Mouse (Mus musculus): ENCODE results near the gene Kat8. TPM values are rescaled to one million over a fixed set of nuclear protein-coding genes. Genes with fewer than 3 reads are reported as not detected.

Gene Kat8
- polyA plus RNA-seq, 1 experiment from 2014 or later, result 52.7 TPM

DNA sequence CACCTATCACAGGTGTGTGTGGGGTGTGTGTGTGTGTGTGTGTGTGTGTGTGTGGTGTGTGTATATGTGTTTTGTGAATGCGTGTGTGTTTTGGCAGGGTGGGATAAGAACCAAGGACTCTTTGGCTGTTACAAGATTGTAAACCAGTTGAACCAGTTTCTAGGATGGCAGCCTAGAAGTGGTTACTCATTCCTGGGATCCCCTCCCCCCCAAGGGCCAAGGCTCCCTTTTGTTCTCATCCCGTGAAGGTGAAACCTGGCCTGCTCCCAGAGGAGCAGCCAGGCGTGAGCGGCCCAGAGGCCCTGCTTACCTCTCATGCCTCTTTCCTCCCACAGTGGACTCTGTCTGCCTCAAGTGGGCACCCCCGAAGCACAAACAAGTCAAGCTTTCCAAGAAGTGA lies 12.9 kb downstream of the Kat8 start:
- Histone ChIP-seq H3K4me1 (no peaks in the 10 kb centered on the region), H3K27me3 (peaks cover 17% of the 10 kb centered on the region), H3K9ac (replicated peaks) (no peak overlapping the region), H3K4me3 (no peak overlapping the region), H3K27ac (replicated peaks) (no peak overlapping the region), H3K36me3 (peaks cover 47% of the 10 kb centered on the region), H3K4me2 (replicated peaks) (no peak overlapping the region), H3K9me3 (no peaks in the 10 kb centered on the region)
- WGBS, result 51% methylated on average over 5 of the region's 5 CpGs
- ATAC-seq (replicated peaks), result no peak

DNA sequence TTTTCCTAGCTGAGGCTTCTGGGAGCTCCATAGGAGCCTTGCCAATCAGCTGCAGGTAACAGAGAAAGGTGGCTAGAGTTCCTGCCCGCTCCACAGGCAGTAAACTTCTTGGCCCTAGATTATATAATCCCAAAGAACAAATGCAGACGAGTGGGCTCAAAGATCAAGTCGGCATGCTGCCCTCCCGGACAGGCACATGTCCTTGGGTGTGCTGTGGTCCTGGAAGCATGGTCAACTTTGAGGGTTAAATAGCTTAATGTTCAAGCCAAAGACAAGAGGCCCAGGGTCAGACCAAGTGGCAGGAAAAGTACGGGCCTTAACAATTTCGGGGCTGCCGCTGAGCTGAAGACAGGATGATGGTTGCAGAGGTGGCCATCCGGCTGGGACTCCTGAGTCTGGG lies 13.8 kb downstream of the Kat8 start:
- WGBS, result 90% methylated on average over 8 of the region's 8 CpGs
- no peak overlapping the region for H3K4me2 ChIP-seq (replicated peaks)
- H3K27ac ChIP-seq (replicated peaks), result no peak overlapping the region
- ATAC-seq (replicated peaks), result no peak
- H3K4me3 ChIP-seq, result no peak overlapping the region
- H3K36me3 ChIP-seq, result peaks cover 41% of the 10 kb centered on the region
- H3K4me1 ChIP-seq, result no peaks in the 10 kb centered on the region
- H3K27me3 ChIP-seq, result peaks cover 20% of the 10 kb centered on the region
- H3K9ac ChIP-seq (replicated peaks), result no peak overlapping the region
- no peaks in the 10 kb centered on the region for H3K9me3 ChIP-seq

DNA sequence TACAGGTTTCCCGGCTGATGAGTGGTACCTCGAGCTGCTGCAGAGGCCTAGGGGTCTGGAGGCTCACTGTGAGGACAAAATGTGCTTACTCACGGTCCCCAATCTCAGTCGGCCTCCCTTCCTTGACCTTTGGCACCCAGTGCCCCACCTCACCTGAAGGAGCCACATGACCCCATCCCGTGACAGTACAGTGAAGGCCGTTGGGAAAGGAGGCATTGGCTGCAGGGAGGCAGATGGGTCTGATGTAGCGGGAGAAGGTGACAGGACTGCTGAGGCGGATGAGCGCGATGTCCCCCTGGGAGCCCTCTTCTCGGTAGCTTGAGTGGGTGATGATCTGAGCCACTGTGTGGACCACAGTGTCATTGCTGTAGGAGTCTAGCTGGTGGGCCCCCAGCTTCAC lies 14.5 kb downstream of the Kat8 start:
- Histone ChIP-seq H3K27me3 (peaks cover 20% of the 10 kb centered on the region), H3K36me3 (peaks cover 39% of the 10 kb centered on the region), H3K4me3 (no peak overlapping the region), H3K9ac (replicated peaks) (no peak overlapping the region), H3K27ac (replicated peaks) (no peak overlapping the region), H3K9me3 (no peaks in the 10 kb centered on the region), H3K4me1 (no peaks in the 10 kb centered on the region), H3K4me2 (replicated peaks) (no peak overlapping the region)
- ATAC-seq (replicated peaks), result no peak
- 90% methylated on average over 11 of the region's 11 CpGs for WGBS

DNA sequence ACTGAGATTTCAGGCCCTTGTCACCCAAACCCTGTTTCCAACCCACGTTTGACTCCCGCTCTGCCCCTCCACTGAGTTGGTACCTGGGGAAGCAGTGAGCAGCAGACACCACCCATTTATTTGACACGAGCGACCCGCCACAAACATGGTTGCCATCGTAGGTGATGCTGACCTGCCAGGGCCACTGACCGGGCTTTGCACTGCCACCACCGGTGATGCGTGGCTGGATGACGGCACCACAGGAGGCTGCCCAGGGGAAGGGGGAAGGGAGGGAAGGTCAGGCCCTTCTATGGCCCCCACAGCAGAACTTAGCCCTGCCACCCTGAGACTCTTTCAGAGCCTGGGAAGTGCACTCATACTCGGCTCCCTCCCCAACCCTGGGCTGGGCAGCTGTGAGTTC lies 15.4 kb downstream of the Kat8 start:
- Histone ChIP-seq H3K27me3 (peaks cover 20% of the 10 kb centered on the region), H3K36me3 (peaks cover 30% of the 10 kb centered on the region), H3K9ac (replicated peaks) (no peak overlapping the region), H3K4me3 (no peak overlapping the region), H3K9me3 (no peaks in the 10 kb centered on the region), H3K27ac (replicated peaks) (no peak overlapping the region), H3K4me2 (replicated peaks) (no peak overlapping the region), H3K4me1 (no peaks in the 10 kb centered on the region)
- ATAC-seq (replicated peaks), result no peak
- WGBS, result 83% methylated on average over 11 of the region's 11 CpGs

DNA sequence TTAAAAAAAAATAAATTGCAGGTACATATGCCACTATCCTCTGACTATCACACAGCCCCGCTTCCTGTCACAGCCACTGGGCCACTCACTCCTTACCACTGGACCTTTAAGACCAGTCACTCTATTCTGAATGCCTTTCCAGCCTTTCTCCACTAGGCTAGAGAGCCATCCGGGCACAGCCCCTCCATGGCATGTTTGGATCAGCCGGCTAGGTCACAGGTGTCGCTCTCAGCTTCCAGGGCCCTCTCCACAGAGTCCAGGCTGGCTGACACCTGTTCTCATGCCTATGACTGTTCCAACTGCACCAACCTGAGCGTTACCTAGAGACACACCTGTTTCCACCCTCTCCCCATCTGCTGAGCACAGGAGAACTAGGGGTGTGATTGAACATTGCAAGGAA lies 16.3 kb downstream of the Kat8 start:
- H3K4me3 ChIP-seq, result no peak overlapping the region
- H3K27ac ChIP-seq (replicated peaks), result no peak overlapping the region
- H3K9me3 ChIP-seq, result no peaks in the 10 kb centered on the region
- H3K4me2 ChIP-seq (replicated peaks), result no peak overlapping the region
- H3K27me3 ChIP-seq, result peaks cover 20% of the 10 kb centered on the region
- H3K9ac ChIP-seq (replicated peaks), result no peak overlapping the region
- peaks cover 23% of the 10 kb centered on the region for H3K36me3 ChIP-seq
- no peaks in the 10 kb centered on the region for H3K4me1 ChIP-seq
- 57% methylated on average over 5 of the region's 5 CpGs for WGBS
- ATAC-seq (replicated peaks), result no peak

DNA sequence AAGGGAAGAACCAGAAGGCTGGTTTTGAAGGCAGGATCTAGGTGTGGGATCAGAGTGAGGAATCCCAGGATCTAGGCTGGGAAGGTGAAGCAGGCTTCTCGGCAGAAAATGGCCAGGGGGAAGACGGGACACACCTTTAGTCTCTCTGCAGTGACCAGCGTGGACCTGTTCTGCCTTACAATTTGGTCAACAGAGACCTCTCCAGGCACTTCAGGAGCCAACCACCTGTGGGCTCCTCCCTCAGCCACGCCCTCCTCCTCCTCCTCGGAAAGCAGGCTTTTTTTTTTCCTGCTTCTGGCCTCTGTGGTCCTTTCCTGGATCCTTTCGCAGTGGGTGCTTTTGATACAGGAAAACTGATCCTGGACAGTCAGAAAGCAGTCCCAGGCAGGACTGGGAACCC lies 17.6 kb downstream of the Kat8 start, which contains the start of gene Prss8:
Gene Prss8, minus strand, starts transcription at position 182 of the 400 bp plus-strand sequence.
- no peak for ATAC-seq (replicated peaks)
- no peak within 1 kb of the TSS for H3K27ac ChIP-seq (replicated peaks)
- H3K4me1 ChIP-seq, result peaks cover 5% of the 10 kb centered on the region
- H3K9me3 ChIP-seq, result no peaks in the 10 kb centered on the region
- peaks cover 20% of the 10 kb centered on the region for H3K27me3 ChIP-seq
- H3K9ac ChIP-seq (replicated peaks), result no peak within 1 kb of the TSS
- no peak within 1 kb of the TSS for H3K4me2 ChIP-seq (replicated peaks)
- 17% methylated on average over 4 of the region's 6 CpGs for WGBS
- no peak within 1 kb of the TSS for H3K4me3 ChIP-seq
- H3K36me3 ChIP-seq, result peaks cover 14% of the 10 kb centered on the region

DNA sequence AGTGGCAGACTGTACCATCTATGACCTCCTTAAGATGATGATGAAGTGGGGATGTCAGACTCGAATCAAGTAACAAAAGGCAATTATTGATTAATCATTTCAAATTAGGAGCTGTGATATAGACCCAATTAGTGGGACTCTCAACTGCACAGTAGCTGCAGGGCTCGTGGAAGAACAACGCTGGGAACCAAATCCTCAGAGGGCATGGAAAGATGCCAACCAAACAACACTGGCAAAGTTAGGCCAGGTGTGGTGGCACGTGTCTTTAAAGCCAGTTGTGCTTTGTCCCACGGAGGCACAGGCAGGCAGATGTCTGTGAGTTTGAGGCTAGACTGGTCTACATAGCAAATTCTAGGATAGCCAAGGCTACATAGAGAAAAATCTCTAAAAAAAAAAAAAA lies 18.3 kb downstream of the Kat8 start:
- WGBS, result 69% methylated on average over 5 of the region's 5 CpGs

DNA sequence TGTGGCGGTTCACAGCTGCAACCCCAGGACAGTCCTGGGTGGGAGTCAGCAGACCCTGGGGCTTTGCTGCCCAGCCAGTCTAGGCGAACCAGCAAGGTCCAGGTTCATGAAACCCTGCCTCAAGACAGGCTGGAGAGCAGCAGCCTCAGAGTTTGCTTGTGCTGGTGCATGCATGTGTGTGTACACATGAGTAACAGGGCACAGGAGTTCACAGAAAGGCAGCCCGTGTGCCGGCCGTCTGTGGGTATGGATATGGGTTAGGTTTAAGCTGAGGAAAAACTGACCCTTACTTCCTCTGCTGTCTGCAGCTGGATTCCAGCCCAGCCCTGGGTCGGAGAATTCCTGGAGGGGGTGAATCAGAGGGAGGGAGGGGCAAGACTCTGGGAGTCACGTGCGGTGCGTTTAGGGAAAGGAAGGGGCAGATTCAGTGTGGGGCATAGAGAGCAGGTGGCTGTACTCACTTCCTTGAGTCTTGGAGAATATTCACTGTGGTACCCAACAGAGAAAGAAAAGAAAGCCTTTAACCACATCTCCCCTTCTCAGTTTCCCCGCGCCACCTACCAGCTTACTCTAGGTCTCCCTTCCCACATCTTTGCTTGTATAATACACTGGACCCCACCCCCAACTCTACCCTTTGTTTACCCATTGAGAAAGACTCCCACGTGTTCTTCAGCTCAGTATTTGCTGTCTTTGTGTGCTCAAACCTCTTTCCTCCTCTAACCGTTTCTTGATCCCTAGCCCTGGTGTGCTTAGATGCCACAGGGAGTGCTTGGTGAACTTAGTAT lies 19.2 kb downstream of the Kat8 start:
- no peak overlapping the region for H3K4me3 ChIP-seq
- H3K27me3 ChIP-seq, result peaks cover 20% of the 10 kb centered on the region
- no peaks in the 10 kb centered on the region for H3K9me3 ChIP-seq
- peaks cover 16% of the 10 kb centered on the region for H3K4me1 ChIP-seq
- ATAC-seq (replicated peaks), result no peak
- no peak overlapping the region for H3K27ac ChIP-seq (replicated peaks)
- H3K4me2 ChIP-seq (replicated peaks), result no peak overlapping the region
- no peak overlapping the region for H3K9ac ChIP-seq (replicated peaks)
- H3K36me3 ChIP-seq, result peaks cover 2% of the 10 kb centered on the region; the same call in 1 of the 2 replicates
- 30% methylated on average over 13 of the region's 13 CpGs for WGBS

More for the DNA sequence above, 18.3 kb downstream of the Kat8 start:
- Histone ChIP-seq H3K4me1 (peaks cover 7% of the 10 kb centered on the region), H3K9ac (replicated peaks) (no peak overlapping the region), H3K4me2 (replicated peaks) (no peak overlapping the region), H3K27me3 (peaks cover 20% of the 10 kb centered on the region), H3K27ac (replicated peaks) (no peak overlapping the region), H3K4me3 (no peak overlapping the region), H3K9me3 (no peaks in the 10 kb centered on the region), H3K36me3 (peaks cover 9% of the 10 kb centered on the region)
- no peak for ATAC-seq (replicated peaks)

DNA sequence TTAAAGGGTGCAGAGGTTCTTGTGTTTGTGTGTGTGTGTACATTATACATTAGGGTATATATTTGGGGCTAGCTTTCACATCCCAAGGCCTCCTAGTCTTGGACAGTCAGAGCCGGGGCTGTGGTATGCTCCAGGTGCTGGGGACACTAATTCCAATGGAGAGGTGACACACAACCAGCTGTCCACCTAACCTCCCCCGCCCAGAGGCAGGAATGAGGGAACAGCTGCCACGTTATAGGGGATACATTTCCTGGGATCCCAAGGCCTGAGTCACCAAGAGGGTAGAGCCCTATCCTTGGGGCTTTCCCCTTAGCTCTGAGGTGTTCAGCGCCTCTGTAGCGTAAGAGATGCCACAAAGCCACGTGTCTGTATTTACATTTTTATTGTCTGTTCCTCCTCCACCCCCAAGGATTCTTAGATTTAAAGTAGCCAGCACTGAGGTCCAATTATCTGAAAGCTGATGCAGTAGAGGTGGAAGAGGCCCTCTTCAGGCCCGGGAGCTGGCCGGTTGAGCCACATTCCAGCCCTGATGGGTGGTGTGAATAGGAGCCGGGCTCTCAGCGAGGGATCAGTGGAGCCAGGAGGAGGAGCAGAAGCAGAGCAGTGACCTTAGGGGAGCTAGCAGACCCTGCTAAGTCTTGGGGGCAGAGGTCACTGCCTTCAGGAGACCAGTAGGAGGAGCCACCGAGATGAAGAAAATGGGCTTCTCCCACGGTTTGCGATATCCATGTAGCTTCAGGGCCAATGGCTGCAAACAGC lies 20.1 kb downstream of the Kat8 start:
- H3K4me1 ChIP-seq, result peaks cover 16% of the 10 kb centered on the region
- H3K4me3 ChIP-seq, result no peak overlapping the region
- no peak overlapping the region for H3K27ac ChIP-seq (replicated peaks)
- no peaks in the 10 kb centered on the region for H3K9me3 ChIP-seq
- peaks cover 20% of the 10 kb centered on the region for H3K27me3 ChIP-seq
- no peak overlapping the region for H3K9ac ChIP-seq (replicated peaks)
- 18% methylated on average over 13 of the region's 13 CpGs for WGBS
- H3K4me2 ChIP-seq (replicated peaks), result no peak overlapping the region
- no peaks in the 10 kb centered on the region for H3K36me3 ChIP-seq
- ATAC-seq (replicated peaks), result no peak

DNA sequence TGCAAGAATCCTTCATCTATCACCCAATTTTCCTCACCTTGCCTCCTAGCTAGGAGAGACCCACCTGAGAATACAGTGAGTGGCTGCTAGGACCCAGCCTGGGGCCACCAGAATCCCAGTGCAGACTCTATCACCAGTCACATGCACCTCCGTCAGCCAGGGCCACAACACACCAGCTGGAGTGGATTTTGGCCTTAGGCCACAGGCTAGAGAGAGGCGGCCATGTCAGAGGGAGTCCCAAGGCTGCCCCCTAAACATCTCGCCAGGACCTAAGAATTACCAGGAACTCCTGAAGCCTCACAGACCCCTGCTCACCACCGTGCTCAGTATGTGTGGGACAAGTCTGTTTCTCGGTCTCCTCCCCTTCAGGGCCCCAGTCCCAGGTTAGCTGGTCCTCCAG lies 21.8 kb downstream of the Kat8 start:
- H3K9ac ChIP-seq (replicated peaks), result no peak overlapping the region
- ATAC-seq (replicated peaks), result no peak
- H3K36me3 ChIP-seq, result no peaks in the 10 kb centered on the region
- peaks cover 16% of the 10 kb centered on the region for H3K4me1 ChIP-seq
- H3K27me3 ChIP-seq, result peaks cover 9% of the 10 kb centered on the region
- 86% methylated on average over 5 of the region's 5 CpGs for WGBS
- H3K4me2 ChIP-seq (replicated peaks), result no peak overlapping the region
- no peak overlapping the region for H3K27ac ChIP-seq (replicated peaks)
- H3K4me3 ChIP-seq, result no peak overlapping the region
- no peaks in the 10 kb centered on the region for H3K9me3 ChIP-seq

DNA sequence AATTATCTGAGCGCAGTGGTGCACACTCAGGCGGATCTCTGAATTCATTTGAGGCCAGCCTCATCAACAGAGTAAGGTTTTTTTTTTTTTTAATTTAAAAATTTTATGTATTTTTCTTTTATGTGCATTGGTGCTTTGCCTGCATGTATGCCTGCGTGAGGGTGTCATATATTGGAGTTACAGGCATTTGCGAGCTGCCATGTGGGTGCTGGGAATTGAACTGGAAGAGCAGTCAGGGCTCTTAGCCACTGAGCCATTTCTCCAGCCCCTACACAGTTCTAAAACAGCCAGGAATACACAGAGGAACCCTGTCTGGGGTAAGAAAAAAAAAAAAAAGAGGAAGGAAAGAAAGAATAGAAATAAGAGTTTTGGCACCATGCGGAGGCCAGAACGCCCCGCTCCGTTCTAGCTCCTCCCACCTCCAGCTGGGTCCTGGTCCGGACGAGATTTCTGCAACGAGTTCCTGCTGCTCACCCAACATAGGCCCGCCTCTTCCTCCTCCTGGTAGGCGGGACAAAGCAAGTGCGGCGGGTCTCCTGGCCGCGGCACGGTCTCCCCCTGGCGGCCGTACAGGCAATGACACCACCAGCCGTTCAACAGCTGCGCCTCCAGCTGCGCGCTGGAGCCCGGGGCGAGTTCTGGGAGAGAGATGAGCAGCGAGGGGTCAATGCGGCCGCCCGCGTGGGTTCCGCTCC lies 22.9 kb downstream of the Kat8 start:
- peak; percentile 97 for ATAC-seq (replicated peaks)
- 6% methylated on average over 31 of the region's 32 CpGs for WGBS

DNA sequence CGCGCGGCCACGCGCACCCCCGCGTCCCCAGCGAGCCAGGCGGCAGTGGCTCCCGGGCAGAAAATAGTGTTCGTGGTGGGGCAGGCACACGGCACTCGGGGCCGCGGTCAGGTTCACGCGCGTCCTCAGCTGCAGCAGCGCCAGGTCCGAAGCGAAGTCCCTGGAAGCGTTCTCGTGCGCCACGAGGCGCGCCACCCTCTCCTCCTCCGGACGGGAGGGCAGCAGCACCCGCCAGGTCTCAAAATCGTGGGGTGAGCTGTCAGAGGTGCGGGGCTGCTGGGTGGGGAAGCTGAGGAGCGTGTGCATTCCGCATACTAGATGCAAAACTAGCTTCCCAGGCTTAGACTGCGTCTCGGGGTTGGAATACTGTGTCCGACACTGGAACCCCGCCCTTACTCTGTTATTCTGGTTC lies 23.4 kb downstream of the Kat8 start:
- ATAC-seq (replicated peaks), result peak; percentile 60
- Histone ChIP-seq H3K27me3 (no peaks in the 10 kb centered on the region), H3K9me3 (no peaks in the 10 kb centered on the region), H3K4me3 (peak overlapping the region; percentile 77), H3K27ac (replicated peaks) (peak overlapping the region; percentile 84), H3K9ac (replicated peaks) (peak overlapping the region; percentile 89), H3K36me3 (no peaks in the 10 kb centered on the region), H3K4me2 (replicated peaks) (peak overlapping the region; percentile 96), H3K4me1 (peaks cover 16% of the 10 kb centered on the region)
- under 1% methylated on average over 38 of the region's 38 CpGs for WGBS

More for the DNA sequence above, 22.9 kb downstream of the Kat8 start:
- peaks cover 16% of the 10 kb centered on the region for H3K4me1 ChIP-seq
- peak overlapping the region; percentile 89 for H3K9ac ChIP-seq (replicated peaks)
- peak overlapping the region; percentile 96 for H3K4me2 ChIP-seq (replicated peaks)
- H3K27me3 ChIP-seq, result peaks cover 3% of the 10 kb centered on the region
- peak overlapping the region; percentile 77 for H3K4me3 ChIP-seq
- peak overlapping the region; percentile 84 for H3K27ac ChIP-seq (replicated peaks)
- H3K36me3 ChIP-seq, result no peaks in the 10 kb centered on the region
- H3K9me3 ChIP-seq, result no peaks in the 10 kb centered on the region

All from forebrain, embryonic 15.5 days (tissue).